Mouse (Mus musculus) layer of hippocampus, postnatal 10 days (tissue): ENCODE measurements around the gene Plekhg5. TPM values are rescaled to one million over a fixed set of nuclear protein-coding genes. Genes with fewer than 3 reads are reported as not detected.

Experiments used
- DNase-seq, 2 experiments: peaks; one replicate each; pipeline ENCODE4 v3.0.0; 2021; ENCODE audit warnings: low spot score in 2 of 2
- total RNA-seq, 2 experiments: library from RNA; stranded (reverse); gene quantifications; 2 replicates each; pipeline ENCODE4 v1.2.3; 2021

The Plekhg5 gene
- total RNA-seq, 2 experiments from 2014 or later: 76.0 to 79.6 TPM

DNA sequence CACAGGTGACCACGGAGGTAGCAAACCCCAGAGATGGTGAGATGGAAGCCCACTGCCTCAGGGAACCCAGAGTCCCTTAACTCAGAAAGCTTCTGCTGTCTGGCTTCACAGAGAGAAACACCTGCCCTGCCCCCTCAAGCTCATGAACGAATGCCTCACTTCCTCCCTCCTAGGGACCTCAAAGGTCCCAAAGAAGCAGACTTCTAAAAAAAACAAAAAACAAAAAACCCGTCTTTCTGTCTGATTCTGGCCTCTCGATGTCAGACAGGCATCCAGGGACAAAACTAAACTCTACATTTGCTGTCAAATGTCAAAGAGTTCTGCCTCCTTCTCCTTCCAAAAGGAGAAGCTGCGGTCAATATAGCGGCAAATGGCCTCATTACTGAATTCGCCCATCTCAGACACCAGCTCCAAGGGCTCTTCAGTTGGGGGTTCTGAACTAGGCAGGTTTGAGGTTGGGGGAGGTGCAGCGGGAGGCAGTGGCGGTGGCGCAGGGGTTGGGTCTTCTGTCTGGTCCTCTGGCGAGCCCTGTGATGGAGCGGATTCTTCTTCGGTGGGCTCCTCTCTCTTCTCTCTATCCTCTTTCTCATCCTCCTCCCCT lies 52.2 kb downstream of the Plekhg5 start:
- no peak for DNase-seq

GRCm38 (mm10) chr4:152125161-152126025 lies 53.1 kb downstream of the Plekhg5 start:
- no peak for DNase-seq

- no peak for DNase-seq
These were observed 54.0 kb downstream of the Plekhg5 start for GRCm38 (mm10) chr4:152126026-152126920.

- no peak for DNase-seq
These were observed 55.6 kb downstream of the Plekhg5 start for GRCm38 (mm10) chr4:152127884-152128283.

GRCm38 (mm10) chr4:152128784-152129183 lies 56.5 kb downstream of the Plekhg5 start:
- DNase-seq: no peak

GRCm38 (mm10) chr4:152129395-152129930 lies 57.2 kb downstream of the Plekhg5 start:
- no peak for DNase-seq

DNA sequence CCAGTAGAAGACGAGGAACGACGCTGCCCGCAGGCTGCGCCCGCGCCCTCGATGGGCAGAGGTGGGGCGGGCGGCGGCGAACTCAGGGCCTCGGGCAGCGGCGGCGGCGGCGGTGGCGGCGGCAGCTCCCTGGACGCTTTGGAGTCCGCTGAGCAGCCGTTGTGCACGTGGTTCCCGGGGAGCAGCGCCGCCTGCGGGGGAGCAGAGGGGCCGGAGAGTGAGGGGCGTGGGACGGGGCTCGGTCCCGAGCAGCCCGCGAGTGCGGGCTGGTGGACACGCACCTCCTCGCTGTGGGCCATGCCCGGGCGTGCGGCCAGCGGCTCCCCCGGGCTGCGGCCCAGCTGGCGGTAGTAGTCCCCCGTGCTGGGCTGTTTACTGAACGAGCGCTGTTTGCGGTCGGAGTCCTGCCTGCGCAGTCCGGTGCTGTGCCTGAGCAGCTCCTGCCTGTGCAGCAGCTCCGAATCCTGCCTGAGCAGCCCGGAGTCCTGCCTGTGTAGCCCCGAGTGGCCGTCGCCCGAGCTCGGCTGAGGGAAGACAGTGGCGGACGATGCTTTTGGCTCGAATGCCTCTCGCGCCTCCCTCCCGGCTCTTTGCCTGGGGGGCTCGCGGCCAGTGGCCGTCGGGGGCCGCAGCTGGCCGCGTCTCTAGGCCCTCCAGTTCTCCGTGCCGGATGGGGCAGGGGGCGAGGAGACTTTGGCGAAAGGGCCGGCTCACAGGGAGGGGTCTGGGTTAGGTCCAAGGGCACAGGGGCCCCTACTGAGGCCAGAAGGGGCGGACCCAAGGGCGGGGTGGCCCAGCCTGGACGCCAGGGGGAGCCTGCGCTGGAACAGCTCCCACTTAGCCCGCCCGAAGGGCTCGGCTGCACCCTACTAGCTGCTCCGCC lies 58.7 kb downstream of the Plekhg5 start:
- DNase-seq: peak; percentile 68 to 75

DNA sequence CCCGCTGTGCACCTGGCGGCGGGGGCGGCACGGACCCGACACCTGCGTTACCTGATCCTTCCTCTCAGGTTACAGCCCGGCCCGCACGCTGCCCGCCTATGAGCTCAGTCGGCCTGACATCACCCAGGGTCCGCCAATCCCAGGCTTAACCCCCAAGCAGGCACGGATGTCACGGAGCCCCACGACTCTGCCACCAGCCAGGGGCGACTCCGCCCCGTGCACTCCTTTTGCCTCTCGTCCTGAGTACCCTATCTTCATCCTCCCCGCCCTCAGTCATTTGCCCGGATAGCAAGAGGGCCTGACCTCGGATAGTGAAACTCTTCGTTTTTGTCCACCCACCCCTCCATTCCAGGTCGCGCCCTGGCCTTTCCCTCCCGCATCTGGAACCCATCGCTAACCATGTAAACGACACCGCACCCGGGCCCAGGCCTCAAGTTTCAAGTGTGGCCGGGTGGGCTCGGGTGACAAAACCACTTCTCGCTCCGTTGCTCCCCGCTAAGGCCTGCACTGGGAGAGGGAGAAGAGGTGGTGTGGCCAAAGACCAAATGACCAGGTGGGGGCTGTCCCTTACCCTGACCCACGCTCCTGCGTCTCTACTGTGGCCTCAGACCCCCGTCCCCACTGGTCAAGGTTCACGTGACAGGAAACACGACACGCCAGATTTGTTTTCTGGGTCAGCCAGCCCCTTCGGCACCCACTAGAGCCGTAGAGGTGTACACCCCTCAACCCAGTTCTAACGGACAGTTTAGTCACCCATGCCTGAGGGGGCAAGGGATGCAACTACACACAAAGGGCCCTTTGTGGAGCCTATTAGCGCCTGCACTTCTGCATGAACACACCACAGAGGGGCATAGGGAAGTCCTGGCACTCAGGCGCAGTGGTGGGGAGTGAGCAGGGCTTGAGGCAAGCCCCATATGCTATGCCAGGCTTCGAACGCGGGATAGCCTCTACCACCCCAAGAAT lies 59.8 kb downstream of the Plekhg5 start:
- no peak for DNase-seq

DNA sequence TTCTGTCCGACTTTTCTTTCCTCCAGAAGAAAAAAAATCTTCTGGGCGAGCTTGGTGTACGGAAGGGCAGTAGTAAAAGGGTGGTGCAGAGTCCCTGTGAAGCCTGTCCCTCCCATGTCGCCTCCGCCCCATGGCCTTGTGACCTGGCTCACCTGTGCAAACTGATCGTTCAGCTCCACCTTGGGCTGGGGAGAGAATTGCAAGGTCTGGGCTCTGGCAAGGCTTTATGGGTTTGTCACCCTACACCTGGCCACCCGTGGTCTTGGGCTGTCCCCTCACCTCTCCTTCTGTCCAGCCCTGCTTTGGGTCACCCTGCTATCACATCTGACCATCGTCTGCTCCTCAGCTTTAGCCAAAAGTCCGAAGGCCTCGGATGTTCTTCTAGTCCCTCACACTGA lies 60.5 kb downstream of the Plekhg5 start:
- no peak for DNase-seq

DNA sequence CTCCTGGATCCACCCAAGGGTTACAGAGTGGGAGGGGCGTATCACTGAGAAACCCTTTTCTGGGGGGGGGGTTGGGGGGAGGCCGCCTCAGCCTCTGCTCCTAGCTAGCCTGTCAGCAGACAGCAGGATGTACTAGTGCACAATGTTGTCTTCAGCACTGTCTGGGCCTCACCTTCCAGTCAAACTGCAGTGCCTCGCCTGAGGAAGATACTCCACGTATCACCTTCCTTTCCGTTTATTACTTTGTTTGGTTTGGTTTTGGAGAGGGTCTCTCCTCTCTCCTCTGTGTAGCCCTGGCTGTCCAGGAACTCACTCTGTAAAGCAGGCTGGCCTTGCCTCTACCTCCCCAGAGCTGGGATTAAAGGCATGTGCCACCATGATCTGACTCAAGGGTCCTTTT lies 60.9 kb downstream of the Plekhg5 start:
- no peak for DNase-seq

GRCm38 (mm10) chr4:152134507-152134906 lies 62.2 kb downstream of the Plekhg5 start:
- DNase-seq: no peak

DNA sequence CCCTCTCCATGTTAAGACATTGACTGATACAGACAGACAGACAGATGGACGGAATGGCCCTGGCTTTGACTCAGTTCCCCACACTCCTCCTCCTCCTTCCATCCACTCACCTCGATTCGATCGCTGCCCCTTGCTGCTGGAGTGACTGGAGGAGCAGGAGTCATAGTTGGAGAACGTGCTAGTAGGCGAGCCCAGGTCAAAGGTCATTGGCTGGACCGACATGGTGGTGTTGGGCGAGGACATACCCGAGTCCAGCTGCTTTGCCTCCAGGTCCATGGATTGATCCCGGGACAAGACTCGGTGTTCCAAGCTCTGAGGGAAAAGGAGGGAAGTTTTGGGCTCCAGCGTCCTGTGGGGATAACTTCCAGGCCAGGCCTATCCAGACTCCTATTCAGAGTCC lies 63.1 kb downstream of the Plekhg5 start:
- DNase-seq: no peak

DNA sequence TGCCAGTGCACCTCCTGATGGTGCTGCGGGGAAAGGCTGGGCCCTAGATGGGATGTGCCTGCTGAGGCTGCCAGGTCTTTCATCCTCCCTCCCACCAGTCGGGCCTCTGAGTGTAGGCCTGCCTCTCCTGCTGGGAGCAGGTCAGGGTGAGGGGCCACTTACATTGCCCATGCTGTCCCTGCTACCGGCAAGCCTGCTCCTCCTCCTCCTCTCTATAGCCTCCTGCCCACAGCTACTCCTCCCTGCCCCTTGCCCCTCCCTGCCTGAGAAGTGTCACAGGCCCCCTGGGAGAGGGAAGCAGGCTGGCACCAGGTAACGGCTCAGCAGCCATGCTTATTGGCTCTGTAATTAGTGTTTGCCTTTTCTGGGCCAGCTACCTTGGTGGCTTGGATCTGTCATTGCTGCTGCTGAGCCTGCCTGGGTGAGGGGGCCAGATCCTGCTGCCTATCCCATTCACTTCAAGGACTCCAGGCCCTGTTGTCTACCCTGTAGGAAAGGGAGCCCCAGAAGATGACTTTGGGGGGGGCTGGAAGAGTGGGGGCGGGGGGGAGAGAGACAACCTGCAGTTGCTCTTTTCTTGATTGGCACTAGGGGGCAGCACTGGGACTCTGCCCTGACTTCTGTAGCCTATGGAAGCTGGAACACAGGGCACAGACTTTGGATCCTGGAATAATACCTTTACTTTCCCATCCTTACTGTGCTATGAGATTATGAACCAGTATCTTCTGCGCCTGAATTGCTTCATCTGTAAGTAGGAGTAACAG lies 64.0 kb downstream of the Plekhg5 start:
- peak in 1 of 2 experiments; percentile 28 for DNase-seq

DNA sequence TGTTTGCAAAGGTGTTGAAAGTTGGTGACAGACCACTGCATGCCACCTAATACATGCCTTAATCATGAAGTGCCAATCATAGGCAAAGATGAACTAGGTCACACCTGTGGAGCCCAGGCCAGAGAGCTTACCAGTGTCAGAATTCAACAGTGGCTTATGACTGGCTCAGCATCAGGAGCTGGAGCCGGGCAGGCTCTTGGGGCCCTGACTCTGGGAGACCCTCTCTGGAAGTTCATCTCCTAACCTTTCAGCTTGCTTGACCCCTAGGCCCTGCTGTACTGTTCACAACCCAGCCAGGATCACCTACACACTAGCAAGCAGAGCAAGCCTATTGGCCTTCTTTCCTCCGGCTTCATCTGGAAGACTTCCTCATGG lies 64.6 kb downstream of the Plekhg5 start:
- no peak for DNase-seq

- peak; percentile 80 to 88 for DNase-seq
These were observed 66.4 kb downstream of the Plekhg5 start for GRCm38 (mm10) chr4:152138497-152139260.

DNA sequence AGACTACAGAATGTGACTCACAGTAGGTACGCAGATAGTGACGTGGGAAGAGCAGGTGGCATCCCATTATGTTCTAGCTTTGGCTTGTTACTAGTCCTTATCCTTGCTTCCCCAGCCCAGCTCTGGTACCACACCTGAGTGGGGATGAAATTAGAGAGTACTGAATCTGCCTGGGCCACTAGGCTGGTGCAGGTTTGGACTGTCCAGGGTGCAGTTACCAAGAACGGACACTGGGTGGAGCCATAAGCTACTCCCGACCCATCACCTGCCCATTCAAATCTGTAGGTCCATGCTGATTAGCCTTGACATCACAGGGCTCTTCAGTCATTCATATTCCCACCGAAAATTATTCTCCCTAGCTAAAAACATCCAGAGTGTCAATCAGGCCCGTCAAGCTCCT lies 68.1 kb downstream of the Plekhg5 start:
- DNase-seq: peak in 1 of 2 experiments; percentile 58

DNA sequence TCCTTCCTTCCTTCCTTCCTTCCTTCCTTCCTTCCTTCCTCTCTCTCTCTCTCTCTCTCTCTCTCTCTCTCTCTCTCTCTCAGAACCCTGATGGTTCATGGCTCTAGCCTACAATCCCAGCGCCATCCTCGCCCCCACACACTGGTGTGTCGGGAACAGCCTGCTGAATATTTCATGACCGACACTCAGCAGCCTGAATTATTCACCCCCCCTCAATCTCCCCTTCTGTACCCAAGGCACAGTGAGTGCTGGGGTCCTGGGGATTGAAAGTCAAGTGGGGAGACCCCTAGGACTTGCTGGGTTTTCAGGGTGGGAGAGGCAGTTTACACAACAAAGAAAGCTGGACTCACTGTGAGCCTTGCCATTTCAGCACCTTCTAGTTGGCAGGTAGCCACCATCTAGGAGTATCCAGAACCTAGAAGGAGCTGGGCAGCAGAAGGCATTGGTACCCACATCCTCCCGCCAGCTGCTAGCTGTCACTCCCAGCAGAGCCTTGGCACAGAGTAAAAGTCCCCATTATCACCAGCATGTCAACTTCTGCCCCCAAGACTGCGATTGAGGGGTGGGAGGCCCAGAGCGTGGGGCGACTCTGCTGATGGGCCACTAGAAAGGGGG lies 69.3 kb downstream of the Plekhg5 start:
- no peak for DNase-seq
